8 mouse cellular contexts compared by ENCODE assay signal in the genomic region with DNA sequence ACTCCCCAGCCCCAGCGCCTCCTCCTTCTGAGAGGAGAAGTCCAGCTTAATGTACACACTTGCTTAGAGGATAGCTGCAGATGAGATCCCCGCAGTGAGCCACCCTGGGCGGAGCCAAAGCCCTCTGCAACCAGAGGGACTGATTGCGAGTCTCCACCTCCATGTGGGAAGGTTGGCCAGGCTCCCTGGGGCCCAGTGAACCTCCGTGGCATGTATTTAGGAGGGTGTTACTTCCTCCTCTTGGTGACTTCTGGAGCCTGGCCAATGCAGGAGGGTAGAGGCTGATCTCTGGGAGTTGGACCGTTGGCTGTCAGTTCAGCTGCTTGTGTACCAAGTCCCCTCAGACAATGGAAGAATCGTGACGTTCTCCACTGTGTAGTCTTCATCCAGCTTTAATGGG.
DNase-seq lines count a peak whose midpoint lies in the region; ATAC-seq and TF ChIP-seq lines count a peak whose summit lies in the region.

No protein-coding gene starts in this region.

- no peak for TF ChIP-seq EP300 in heart, postnatal 0 days (IDR thresholded peaks at IDR 0.05; ENCODE audit: low read depth)

- no peaks in the 10 kb centered on the region for H3K36me3 ChIP-seq in heart, postnatal 0 days (replicated peaks; ENCODE audit: control insufficient read depth, insufficient read depth, low read length)
- peaks cover 4% of the 10 kb centered on the region; the same call in 1 of the 2 replicates for H3K36me3 ChIP-seq in liver, embryonic 11.5 days (ENCODE audit: control insufficient read depth, insufficient read depth, low read length)
- no peaks in the 10 kb centered on the region for H3K36me3 ChIP-seq in stomach, embryonic 15.5 days

- no peak overlapping the region for H3K4me3 ChIP-seq in heart, postnatal 0 days (ENCODE audit: low read depth, low read length)
- no peak overlapping the region for H3K4me3 ChIP-seq in liver, embryonic 11.5 days (ENCODE audit: low read depth, low read length)
- no peak overlapping the region for H3K4me3 ChIP-seq in stomach, embryonic 15.5 days (replicated peaks)

- H3K9me3 ChIP-seq in heart, postnatal 0 days (replicated peaks; ENCODE audit: control insufficient read depth, low read length): no peaks in the 10 kb centered on the region
- no peaks in the 10 kb centered on the region for H3K9me3 ChIP-seq in liver, embryonic 11.5 days (ENCODE audit: control insufficient read depth, low read length)
- no peaks in the 10 kb centered on the region for H3K9me3 ChIP-seq in stomach, embryonic 15.5 days

- H3K9ac ChIP-seq in heart, postnatal 0 days (replicated peaks; ENCODE audit: low read depth, low read length): no peak overlapping the region
- peak overlapping the region; percentile 16; the same call in 1 of the 2 replicates for H3K9ac ChIP-seq in liver, embryonic 11.5 days (ENCODE audit: low read depth, low read length)
- no peak overlapping the region for H3K9ac ChIP-seq in stomach, embryonic 15.5 days

- no peaks in the 10 kb centered on the region for H3K27me3 ChIP-seq in heart, postnatal 0 days (ENCODE audit: control insufficient read depth, insufficient read depth, low read length)
- no peaks in the 10 kb centered on the region for H3K27me3 ChIP-seq in liver, embryonic 11.5 days (replicated peaks; ENCODE audit: control insufficient read depth, insufficient read depth, low read length)
- H3K27me3 ChIP-seq in stomach, embryonic 15.5 days (replicated peaks): no peaks in the 10 kb centered on the region

- H3K27ac ChIP-seq in heart, postnatal 0 days (ENCODE audit: low read depth): 0 out of 2 replicates have a peak overlapping the region, but pooled peaks have one; percentile 2
- peak overlapping the region; percentile 40; the same call in 1 of the 2 replicates for H3K27ac ChIP-seq in liver, embryonic 11.5 days (ENCODE audit: low read depth, low read length)
- H3K27ac ChIP-seq in stomach, embryonic 15.5 days: peak overlapping the region; percentile 46

- H3K4me2 ChIP-seq in heart, postnatal 0 days (ENCODE audit: low read depth, low read length): no peak overlapping the region
- peak overlapping the region; percentile 40 for H3K4me2 ChIP-seq in liver, embryonic 11.5 days
- peak overlapping the region; percentile 3; the same call in 1 of the 2 replicates for H3K4me2 ChIP-seq in stomach, embryonic 15.5 days

- DNase-seq in right cerebral cortex, postnatal 10 days (ENCODE audit: low spot score in 2 of 2): peak; percentile 50 to 65
- no peak for DNase-seq in right cerebral cortex, postnatal 14 days
- no peak for DNase-seq in heart, postnatal 0 days (ENCODE audit: low spot score)
- peak; percentile 68 for DNase-seq in liver, embryonic 11.5 days (ENCODE audit: low spot score)
- no peak for DNase-seq in embryo, embryonic 9.5 days (ENCODE audit: extremely low spot score)
- DNase-seq in cerebellum, adult 9-11 months: no peak
- no peak for DNase-seq in retina, postnatal 1 day

- H3K4me1 ChIP-seq in heart, postnatal 0 days (ENCODE audit: control insufficient read depth, insufficient read depth): peaks cover 22% of the 10 kb centered on the region
- H3K4me1 ChIP-seq in liver, embryonic 11.5 days (replicated peaks; ENCODE audit: control insufficient read depth, insufficient read depth, low read length): peaks cover 83% of the 10 kb centered on the region
- peaks cover 70% of the 10 kb centered on the region for H3K4me1 ChIP-seq in stomach, embryonic 15.5 days

- TF ChIP-seq CTCF in heart, postnatal 0 days (IDR thresholded peaks at IDR 0.05; ENCODE audit: low read depth): no peak

- WGBS in heart, postnatal 0 days: 16% methylated on average over 8 of the region's 8 CpGs
- WGBS in liver, embryonic 11.5 days: 22% methylated on average over 8 of the region's 8 CpGs
- WGBS in stomach, embryonic 15.5 days: 31% methylated on average over 8 of the region's 8 CpGs

- peak; percentile 68 for ATAC-seq in heart, postnatal 0 days (ENCODE audit: insufficient read depth, low read depth)
- peak; percentile 61 for ATAC-seq in liver, embryonic 11.5 days (replicated peaks; ENCODE audit: low FRiP score)
- ATAC-seq in stomach, embryonic 15.5 days (ENCODE audit: insufficient read depth, low FRiP score, low read depth): peak; percentile 65; the same call in 1 of the 2 replicates

Comparison
In these comparisons a context has a peak if more than half of its experiments do, and no peak if none do; other contexts are left out.
1. DNase-seq: peak in right cerebral cortex, postnatal 10 days (2 of 2) and liver, embryonic 11.5 days (single experiment); none in right cerebral cortex, postnatal 14 days (single experiment), heart, postnatal 0 days (single experiment), embryo, embryonic 9.5 days (single experiment), cerebellum, adult 9-11 months (single experiment) and retina, postnatal 1 day (single experiment).
2. Peak in every context shown above with its lines, with median percentiles within 50 percentile points of each other: ATAC-seq and H3K27ac ChIP-seq.